Mouse (Mus musculus): Measurements from ENCODE around the gene Sphk2.

DNA sequence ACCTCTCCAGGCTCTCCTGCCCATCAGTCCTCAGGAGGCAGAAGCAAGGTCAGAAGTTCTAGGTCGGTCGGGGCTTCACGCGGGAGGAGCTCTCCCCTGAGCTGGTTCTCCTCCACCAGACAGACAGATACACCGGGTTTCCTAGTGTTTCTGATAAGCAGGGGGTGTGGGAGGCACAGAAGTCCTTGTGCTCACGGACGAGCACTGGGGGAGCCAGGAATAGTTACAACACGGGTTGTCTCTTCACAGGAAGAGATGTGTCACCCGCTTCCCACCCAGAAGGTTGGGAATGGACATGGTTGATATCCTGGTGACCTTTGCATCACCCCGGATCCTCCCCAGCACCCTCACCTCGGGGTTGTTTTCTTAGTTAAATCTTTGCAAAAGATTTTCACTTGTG, 28.0 kb downstream of the Sphk2 start:
- TF ChIP-seq CTCF (IDR thresholded peaks at IDR 0.05; ENCODE audit: borderline replicate concordance, insufficient read depth, low read depth, low read length) = no peak
- no peak for TF ChIP-seq POLR2A (IDR thresholded peaks at IDR 0.05; ENCODE audit: borderline replicate concordance, insufficient read depth, low read length)
